Mouse (Mus musculus): ENCODE measurements around the gene Tenm4. TPM values are rescaled to one million over a fixed set of nuclear protein-coding genes. Genes with fewer than 3 reads are reported as not detected.

Tenm4 gene
- polyA plus RNA-seq, 3 experiments from 2014 or later, result 0.05 TPM; not detected in 2

- ATAC-seq, result no peak
Measured at GRCm38 (mm10) chr7:96352671-96353070, 181.6 kb downstream of the Tenm4 start.

- ATAC-seq, result no peak
Measured at GRCm38 (mm10) chr7:96356285-96356811, 185.3 kb downstream of the Tenm4 start.

GRCm38 (mm10) chr7:96357550-96357949, 186.5 kb downstream of the Tenm4 start:
- no peak for ATAC-seq

GRCm38 (mm10) chr7:96363311-96363710, 192.3 kb downstream of the Tenm4 start:
- ATAC-seq, result no peak

GRCm38 (mm10) chr7:96369947-96370346, 198.9 kb downstream of the Tenm4 start:
- ATAC-seq, result no peak

- no peak for ATAC-seq
Measured at GRCm38 (mm10) chr7:96374004-96374663, 203.1 kb downstream of the Tenm4 start.

GRCm38 (mm10) chr7:96375507-96375906, 204.5 kb downstream of the Tenm4 start:
- no peak for ATAC-seq

GRCm38 (mm10) chr7:96383686-96384528, 212.9 kb downstream of the Tenm4 start:
- ATAC-seq, result no peak

GRCm38 (mm10) chr7:96384726-96385500, 213.9 kb downstream of the Tenm4 start:
- ATAC-seq, result no peak

- no peak for ATAC-seq
Measured at GRCm38 (mm10) chr7:96385850-96386249, 214.8 kb downstream of the Tenm4 start.

GRCm38 (mm10) chr7:96390034-96390670, 219.1 kb downstream of the Tenm4 start:
- no peak for ATAC-seq

GRCm38 (mm10) chr7:96390894-96391293, 219.8 kb downstream of the Tenm4 start:
- no peak for ATAC-seq

- no peak for ATAC-seq
Measured at GRCm38 (mm10) chr7:96391797-96392472, 220.9 kb downstream of the Tenm4 start.

GRCm38 (mm10) chr7:96392600-96392999, 221.6 kb downstream of the Tenm4 start:
- ATAC-seq, result no peak

GRCm38 (mm10) chr7:96397940-96398339, 226.9 kb downstream of the Tenm4 start:
- no peak for ATAC-seq

GRCm38 (mm10) chr7:96400411-96400810, 229.4 kb downstream of the Tenm4 start:
- ATAC-seq, result no peak

- ATAC-seq, result no peak
Measured at GRCm38 (mm10) chr7:96406630-96407214, 235.7 kb downstream of the Tenm4 start.

GRCm38 (mm10) chr7:96408161-96408889, 237.3 kb downstream of the Tenm4 start:
- ATAC-seq, result no peak

- no peak for ATAC-seq
Measured at GRCm38 (mm10) chr7:96409323-96409880, 238.4 kb downstream of the Tenm4 start.

- no peak for ATAC-seq
Measured at GRCm38 (mm10) chr7:96413822-96414221, 242.8 kb downstream of the Tenm4 start.
